Mouse (Mus musculus): ENCODE results near the gene Galnt4.

DNA sequence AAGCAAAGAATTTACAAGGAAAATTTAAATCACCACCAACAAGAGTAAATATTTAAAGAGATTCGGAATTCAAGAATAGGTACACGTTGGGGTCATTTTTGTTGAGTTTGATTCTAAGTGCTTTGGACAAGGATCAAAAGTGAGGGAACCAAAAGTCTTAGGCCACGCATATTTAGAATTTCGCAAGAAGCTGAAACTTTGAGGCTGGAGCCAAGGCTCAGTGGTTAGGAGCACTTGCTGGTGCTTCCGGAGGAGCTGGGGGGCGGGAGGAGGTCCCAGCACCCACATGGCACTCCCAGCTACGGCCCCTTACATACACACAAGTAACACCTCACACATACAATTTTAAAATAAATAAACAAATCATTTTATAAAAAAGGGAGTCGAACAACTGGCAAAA is 38.6 kb downstream of the Galnt4 start:
- TF ChIP-seq CTCF (IDR thresholded peaks at IDR 0.05; ENCODE audit: low read depth, low read length), result no peak
- no peak for TF ChIP-seq POLR2A (IDR thresholded peaks at IDR 0.05; ENCODE audit: borderline replicate concordance, low read depth, low read length)
